Mouse (Mus musculus) midbrain, embryonic 12.5 days (tissue): ENCODE results near the gene Celsr1. TPM values are rescaled to one million over a fixed set of nuclear protein-coding genes. Genes with fewer than 3 reads are reported as not detected.

Source experiments
- ATAC-seq: fragments of 200-750 bp; cut with Nextera tagmentation; 2 replicates; pipeline ENCODE4 v1.8.0; 2017; ENCODE audit warnings: low read depth, moderate TSS enrichment, moderate library complexity; ENCODE audit not compliant: low FRiP score
- H3K27ac ChIP-seq: fragments of 300-500 bp; sonication (generic); replicated peaks from 2 replicates; pipeline ENCODE4 v1.5.1; 2016; ENCODE audit warnings: mild to moderate bottlenecking
- H3K27me3 ChIP-seq: fragments of 300-500 bp; sonication (generic); 2 replicates; pipeline ENCODE4 v1.6.1; 2016; ENCODE audit warnings: mild to moderate bottlenecking
- H3K36me3 ChIP-seq: fragments of 300-500 bp; sonication (generic); 2 replicates; pipeline ENCODE4 v1.6.1; 2016
- H3K4me1 ChIP-seq: fragments of 300-500 bp; sonication (generic); 2 replicates; pipeline ENCODE4 v1.6.1; 2016
- H3K4me2 ChIP-seq: fragments of 300-500 bp; sonication (generic); replicated peaks from 2 replicates; pipeline ENCODE4 v1.6.1; 2016; ENCODE audit warnings: mild to moderate bottlenecking, moderate library complexity
- H3K4me3 ChIP-seq: fragments of 300-500 bp; sonication (generic); 2 replicates; pipeline ENCODE4 v1.5.1; 2016; ENCODE audit warnings: mild to moderate bottlenecking
- H3K9ac ChIP-seq: fragments of 300-500 bp; sonication (generic); replicated peaks from 2 replicates; pipeline ENCODE4 v1.6.1; 2016; ENCODE audit warnings: mild to moderate bottlenecking, moderate library complexity
- H3K9me3 ChIP-seq: fragments of 300-500 bp; sonication (generic); 2 replicates; pipeline ENCODE4 v1.6.1; 2016; ENCODE audit warnings: mild to moderate bottlenecking
- WGBS: fragments of 180-500 bp; shearing (Covaris S2); methylation state at CpG from one replicate; pipeline ENCODE4 v1.1.7; 2016; 5-methylcytosine and 5-hydroxymethylcytosine counted together
- polyA plus RNA-seq: library from polyadenylated mRNA; unstranded; fragments of >200 nt; fragmentation: Nextera tagmentation; extraction: Ambion mirVana; gene quantifications from 2 replicates; pipeline ENCODE4 v1.2.1, GENCODE M21; 2016

Gene Celsr1
- polyA plus RNA-seq, 1 experiment from 2014 or later: 3.4 TPM

DNA sequence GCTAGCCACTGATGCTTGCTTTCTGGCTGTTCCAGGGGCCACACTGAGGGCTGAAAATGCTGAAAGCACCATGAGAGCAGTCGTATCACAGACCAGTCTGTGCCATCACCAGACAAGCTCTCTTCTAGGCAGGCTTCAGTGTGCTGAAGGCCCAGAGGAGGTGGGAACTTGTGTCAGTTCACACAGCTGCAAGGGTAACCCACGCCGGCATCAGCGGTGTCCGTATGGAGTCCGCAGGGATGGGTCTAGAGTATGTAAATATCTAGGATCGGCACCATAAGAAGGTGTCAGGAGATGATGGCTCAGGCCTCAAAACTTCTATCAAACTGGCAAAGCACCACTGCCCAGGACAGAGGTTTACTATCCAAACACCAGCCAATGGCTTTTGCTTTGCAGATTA lies 64.3 kb downstream of the Celsr1 start:
- H3K4me1 ChIP-seq: peaks cover 34% of the 10 kb centered on the region
- no peak overlapping the region for H3K27ac ChIP-seq
- no peaks in the 10 kb centered on the region for H3K9me3 ChIP-seq
- WGBS: 89% methylated on average over 7 of the region's 7 CpGs
- no peak overlapping the region for H3K4me2 ChIP-seq
- no peaks in the 10 kb centered on the region for H3K27me3 ChIP-seq
- no peak overlapping the region for H3K4me3 ChIP-seq
- no peak for ATAC-seq
- no peaks in the 10 kb centered on the region for H3K36me3 ChIP-seq
- H3K9ac ChIP-seq: no peak overlapping the region

DNA sequence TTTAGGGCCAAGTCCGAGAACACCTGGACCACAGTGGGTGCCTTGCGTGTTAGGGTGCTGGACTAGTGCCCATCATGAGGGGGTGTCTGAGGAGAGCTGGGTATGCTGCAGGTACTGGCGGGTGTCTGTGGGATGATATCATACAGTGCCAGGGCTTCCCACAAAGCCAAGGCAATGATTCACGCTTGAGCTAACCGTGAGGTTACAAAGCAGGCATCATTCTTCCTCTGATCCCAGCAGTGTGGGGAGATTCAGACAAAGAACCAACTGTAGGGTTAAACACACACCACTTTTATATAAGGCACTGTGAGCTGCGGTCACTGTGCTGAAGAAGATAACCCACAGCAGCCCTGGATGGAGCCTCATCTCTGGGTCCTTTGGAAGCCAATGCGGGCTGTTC lies 67.5 kb downstream of the Celsr1 start:
- 0 out of 2 replicates have a peak, but pooled peaks cover 5% of the 10 kb centered on the region for H3K36me3 ChIP-seq
- WGBS: 96% methylated on average over 7 of the region's 7 CpGs
- no peaks in the 10 kb centered on the region for H3K9me3 ChIP-seq
- H3K27me3 ChIP-seq: no peaks in the 10 kb centered on the region
- H3K27ac ChIP-seq: no peak overlapping the region
- no peak overlapping the region for H3K4me2 ChIP-seq
- no peak overlapping the region for H3K4me3 ChIP-seq
- H3K4me1 ChIP-seq: peaks cover 17% of the 10 kb centered on the region; the same call in 1 of the 2 replicates
- ATAC-seq: no peak
- H3K9ac ChIP-seq: no peak overlapping the region

DNA sequence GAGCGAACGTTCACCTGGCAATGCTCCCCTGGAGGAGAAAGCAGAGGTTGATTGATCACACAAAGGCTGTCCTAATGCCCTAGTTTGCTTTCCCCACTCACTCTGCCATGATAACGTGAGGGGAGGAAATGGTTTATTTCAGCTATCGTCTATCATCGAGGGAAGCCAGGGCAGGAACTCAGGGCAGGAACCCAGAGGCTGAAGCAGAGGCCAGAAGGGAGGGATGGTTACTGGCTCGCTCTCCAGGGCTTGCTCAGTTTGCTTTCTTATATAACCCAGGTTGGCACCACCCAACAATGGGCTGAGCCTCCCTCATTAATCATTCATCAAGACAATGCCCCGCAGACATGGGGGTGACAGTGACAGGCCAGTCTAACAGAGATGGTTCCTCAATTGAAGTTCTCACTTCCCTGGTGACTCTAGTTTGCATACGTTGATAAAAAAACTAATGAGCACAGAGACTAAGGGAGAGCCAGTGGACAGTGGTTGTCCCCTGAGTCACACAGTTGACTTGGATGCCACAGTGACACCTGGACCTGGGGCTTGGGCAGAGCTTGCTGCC lies 70.2 kb downstream of the Celsr1 start:
- ATAC-seq: no peak
- H3K4me3 ChIP-seq: no peak overlapping the region
- no peak overlapping the region for H3K4me2 ChIP-seq
- no peaks in the 10 kb centered on the region for H3K9me3 ChIP-seq
- no peak overlapping the region for H3K9ac ChIP-seq
- 86% methylated on average over 8 of the region's 8 CpGs for WGBS
- peaks cover 9% of the 10 kb centered on the region; the same call in 1 of the 2 replicates for H3K4me1 ChIP-seq
- peaks cover 10% of the 10 kb centered on the region for H3K36me3 ChIP-seq
- H3K27me3 ChIP-seq: no peaks in the 10 kb centered on the region
- no peak overlapping the region for H3K27ac ChIP-seq

DNA sequence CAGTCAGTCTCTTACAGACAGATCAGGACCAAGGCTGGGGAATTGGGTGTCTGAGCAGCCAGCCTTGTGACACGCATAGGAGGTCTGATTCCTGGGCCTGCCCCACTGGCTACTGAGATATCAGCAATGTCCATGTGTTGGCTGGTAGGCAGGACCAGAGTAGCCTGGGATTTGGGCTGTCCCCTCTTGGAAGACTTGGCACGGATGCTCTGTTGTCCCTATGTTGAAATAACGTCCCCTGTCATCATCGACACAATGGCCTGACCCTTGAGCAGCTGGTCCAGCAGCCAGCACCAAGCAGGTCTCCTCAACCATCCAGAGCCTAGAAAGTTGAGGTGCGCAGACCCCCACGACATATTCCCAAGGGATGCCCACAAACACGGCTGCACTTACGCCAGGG lies 70.9 kb downstream of the Celsr1 start:
- Histone ChIP-seq H3K36me3 (peaks cover 14% of the 10 kb centered on the region), H3K4me3 (no peak overlapping the region)
- 90% methylated on average over 8 of the region's 8 CpGs for WGBS

DNA sequence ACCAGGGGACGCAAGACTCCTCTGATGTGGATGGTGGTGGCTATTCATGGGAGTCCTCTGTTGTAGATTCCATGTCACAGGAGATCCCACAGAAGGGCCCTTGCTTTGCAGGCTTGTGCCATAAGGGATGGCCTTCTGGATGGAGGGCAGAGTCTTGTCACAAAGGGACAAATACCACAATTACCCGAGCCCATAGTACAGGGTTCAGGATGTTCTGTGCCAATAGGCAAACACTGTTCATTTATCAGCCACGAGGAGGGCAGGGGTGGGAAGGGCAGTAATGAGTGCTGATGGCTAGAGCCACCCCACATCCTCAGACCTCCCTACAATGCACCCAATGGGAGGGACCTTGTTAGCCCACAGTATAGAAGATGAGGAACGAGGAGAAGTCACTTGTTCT lies 71.9 kb downstream of the Celsr1 start:
- Histone ChIP-seq H3K27ac (no peak overlapping the region), H3K27me3 (no peaks in the 10 kb centered on the region), H3K4me2 (no peak overlapping the region), H3K36me3 (peaks cover 18% of the 10 kb centered on the region), H3K4me1 (peaks cover 9% of the 10 kb centered on the region; the same call in 1 of the 2 replicates), H3K9ac (no peak overlapping the region), H3K9me3 (no peaks in the 10 kb centered on the region), H3K4me3 (no peak overlapping the region)
- no peak for ATAC-seq
- 86% methylated on average over 4 of the region's 4 CpGs for WGBS

More for the DNA sequence above, 70.9 kb downstream of the Celsr1 start:
- H3K27ac ChIP-seq: no peak overlapping the region
- H3K4me2 ChIP-seq: no peak overlapping the region
- peaks cover 9% of the 10 kb centered on the region; the same call in 1 of the 2 replicates for H3K4me1 ChIP-seq
- H3K27me3 ChIP-seq: no peaks in the 10 kb centered on the region
- ATAC-seq: no peak
- H3K9ac ChIP-seq: no peak overlapping the region
- H3K9me3 ChIP-seq: no peaks in the 10 kb centered on the region

DNA sequence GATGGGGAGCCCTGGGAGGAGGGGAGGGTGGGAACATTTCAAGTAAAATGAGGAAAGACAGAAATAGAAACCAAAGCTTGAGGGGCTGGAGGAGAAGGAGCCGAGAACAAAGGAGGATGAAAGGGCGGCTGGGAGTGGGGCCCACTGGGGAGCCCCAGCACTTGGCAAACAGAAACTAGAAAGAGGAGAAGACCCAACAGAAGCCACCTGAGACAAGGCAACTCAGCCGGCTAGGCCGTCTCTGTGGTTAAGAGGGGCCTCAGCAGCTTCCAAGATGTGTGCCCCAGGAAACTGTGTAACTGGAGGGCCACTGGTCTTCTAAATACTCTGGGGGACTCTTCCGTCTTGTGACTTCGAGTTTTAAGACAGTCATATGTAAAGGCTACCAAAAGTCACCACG lies 72.4 kb downstream of the Celsr1 start:
- no peak overlapping the region for H3K27ac ChIP-seq
- H3K4me3 ChIP-seq: no peak overlapping the region
- no peak overlapping the region for H3K4me2 ChIP-seq
- H3K36me3 ChIP-seq: peaks cover 18% of the 10 kb centered on the region
- no peaks in the 10 kb centered on the region for H3K27me3 ChIP-seq
- no peak overlapping the region for H3K9ac ChIP-seq
- 77% methylated on average over 7 of the region's 7 CpGs for WGBS
- peaks cover 6% of the 10 kb centered on the region; the same call in 1 of the 2 replicates for H3K4me1 ChIP-seq
- H3K9me3 ChIP-seq: no peaks in the 10 kb centered on the region
- ATAC-seq: no peak

DNA sequence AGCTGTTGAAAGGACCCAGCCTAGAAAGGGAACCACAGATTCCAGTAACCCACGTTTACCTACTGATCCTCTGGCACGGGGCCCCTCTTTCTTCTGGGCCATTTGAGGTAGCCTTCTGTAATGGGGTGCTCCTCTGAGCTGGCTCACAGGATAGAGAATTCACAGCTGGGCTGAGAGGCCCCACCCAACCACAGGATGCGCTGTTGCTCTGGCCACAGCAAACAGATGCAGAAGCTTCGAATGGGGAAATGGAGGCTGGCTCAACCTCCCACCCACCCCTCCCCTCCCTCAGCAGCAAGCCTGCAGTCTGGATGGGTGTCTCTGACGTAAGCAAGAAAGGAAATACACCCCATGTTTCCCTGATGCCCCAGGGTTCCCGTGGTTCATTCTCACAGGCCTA lies 77.4 kb downstream of the Celsr1 start:
- ATAC-seq: no peak
- 78% methylated on average over 6 of the region's 6 CpGs for WGBS
- H3K4me1 ChIP-seq: 0 out of 2 replicates have a peak, but pooled peaks cover 5% of the 10 kb centered on the region
- peaks cover 13% of the 10 kb centered on the region for H3K36me3 ChIP-seq
- no peak overlapping the region for H3K4me2 ChIP-seq
- no peaks in the 10 kb centered on the region for H3K27me3 ChIP-seq
- no peak overlapping the region for H3K27ac ChIP-seq
- H3K4me3 ChIP-seq: no peak overlapping the region
- no peak overlapping the region for H3K9ac ChIP-seq
- no peaks in the 10 kb centered on the region for H3K9me3 ChIP-seq

DNA sequence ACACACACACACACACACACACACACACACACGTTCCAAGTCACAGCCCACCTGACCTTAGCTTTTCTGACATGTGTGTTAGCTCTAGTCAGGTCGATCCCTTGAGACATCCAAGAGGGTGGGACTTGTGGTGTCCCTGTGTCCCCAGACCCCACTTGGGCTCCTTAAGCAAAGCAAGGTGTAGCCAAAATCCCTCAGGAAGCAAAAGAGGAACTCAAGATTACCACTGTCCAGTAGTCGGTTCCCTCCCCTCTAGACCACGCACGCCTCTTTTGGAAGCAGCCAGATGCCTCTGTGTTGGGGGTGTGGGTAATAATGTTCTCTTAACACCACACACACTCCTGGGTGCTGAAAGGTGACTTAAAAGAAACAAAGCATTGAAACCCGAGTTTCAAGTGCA lies 80.1 kb downstream of the Celsr1 start:
- Histone ChIP-seq H3K4me2 (no peak overlapping the region), H3K9me3 (no peaks in the 10 kb centered on the region), H3K27ac (no peak overlapping the region), H3K9ac (no peak overlapping the region), H3K27me3 (no peaks in the 10 kb centered on the region), H3K4me3 (no peak overlapping the region), H3K36me3 (peaks cover 9% of the 10 kb centered on the region; the same call in 1 of the 2 replicates), H3K4me1 (peaks cover 13% of the 10 kb centered on the region)
- no peak for ATAC-seq
- 92% methylated on average over 6 of the region's 6 CpGs for WGBS

DNA sequence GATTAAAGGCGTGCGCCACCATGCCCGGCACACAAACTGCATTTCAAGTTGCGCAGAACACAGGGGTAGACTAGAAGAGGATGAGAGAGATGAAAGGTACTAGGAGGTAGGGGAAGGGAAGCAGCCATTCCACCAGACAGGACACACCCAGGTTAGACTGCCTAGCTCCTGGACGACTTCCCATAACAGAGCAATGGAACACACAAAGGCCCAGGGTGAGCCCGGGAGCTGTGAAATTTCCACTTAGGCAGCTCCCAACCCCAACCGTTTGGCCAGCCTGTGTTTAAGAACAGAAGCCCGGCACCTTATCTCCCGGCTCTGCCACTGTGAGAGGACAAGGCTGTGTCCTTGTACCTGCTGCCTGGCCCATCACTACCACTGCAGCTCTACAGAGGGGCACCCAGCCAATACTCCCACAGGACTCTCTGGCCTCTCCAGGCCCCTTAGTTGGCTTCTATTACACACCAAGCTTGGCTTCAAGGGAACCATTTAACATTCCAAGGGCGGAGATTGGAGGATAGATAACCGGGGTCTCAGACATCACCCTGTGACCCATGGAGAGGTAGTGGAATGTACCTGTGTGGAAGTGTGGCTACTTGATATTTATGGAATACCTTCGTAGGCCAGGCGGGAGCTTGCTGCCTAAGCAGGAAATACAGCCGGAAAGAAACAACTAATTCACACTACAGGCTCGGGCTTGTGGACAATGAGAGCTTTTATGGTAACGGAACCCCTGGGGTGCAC lies 84.0 kb downstream of the Celsr1 start:
- no peak for ATAC-seq
- 75% methylated on average over 16 of the region's 16 CpGs for whole genome bisulfite sequencing
- H3K4me1 ChIP-seq: peaks cover 26% of the 10 kb centered on the region
- H3K4me2 ChIP-seq: no peak overlapping the region
- H3K9me3 ChIP-seq: no peaks in the 10 kb centered on the region
- H3K9ac ChIP-seq: no peak overlapping the region
- H3K4me3 ChIP-seq: no peak overlapping the region
- H3K27me3 ChIP-seq: no peaks in the 10 kb centered on the region
- no peaks in the 10 kb centered on the region; the same call in 1 of the 2 replicates for H3K36me3 ChIP-seq
- H3K27ac ChIP-seq: no peak overlapping the region

DNA sequence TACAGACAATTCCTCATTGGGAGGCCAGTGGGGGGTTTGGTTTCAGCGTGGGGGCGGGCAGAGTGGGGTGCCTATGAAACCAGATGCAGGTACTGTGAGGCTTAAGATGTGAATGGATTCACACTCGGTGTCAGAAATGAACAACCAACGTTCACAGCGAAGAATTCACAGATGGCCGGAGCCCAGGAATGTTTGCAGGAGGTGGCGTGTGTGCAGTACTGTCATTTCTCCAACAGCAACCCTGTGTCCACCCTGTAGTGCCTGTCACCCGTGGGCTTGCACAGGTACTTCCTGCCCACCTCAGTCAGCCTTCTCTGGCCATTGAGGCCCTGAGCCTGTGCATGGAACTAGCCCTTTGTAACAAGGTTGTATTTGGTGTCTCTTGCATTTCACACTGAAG lies 85.6 kb downstream of the Celsr1 start:
- peak overlapping the region; percentile 20 for H3K4me2 ChIP-seq
- no peaks in the 10 kb centered on the region for H3K9me3 ChIP-seq
- H3K27me3 ChIP-seq: no peaks in the 10 kb centered on the region
- peaks cover 26% of the 10 kb centered on the region for H3K4me1 ChIP-seq
- H3K4me3 ChIP-seq: no peak overlapping the region
- H3K27ac ChIP-seq: peak overlapping the region; percentile 5; the same call in 1 of the 2 replicates
- no peaks in the 10 kb centered on the region for H3K36me3 ChIP-seq
- no peak overlapping the region for H3K9ac ChIP-seq
- ATAC-seq: peak; percentile 30; the same call in 1 of the 2 replicates
- 24% methylated on average over 8 of the region's 8 CpGs for WGBS

DNA sequence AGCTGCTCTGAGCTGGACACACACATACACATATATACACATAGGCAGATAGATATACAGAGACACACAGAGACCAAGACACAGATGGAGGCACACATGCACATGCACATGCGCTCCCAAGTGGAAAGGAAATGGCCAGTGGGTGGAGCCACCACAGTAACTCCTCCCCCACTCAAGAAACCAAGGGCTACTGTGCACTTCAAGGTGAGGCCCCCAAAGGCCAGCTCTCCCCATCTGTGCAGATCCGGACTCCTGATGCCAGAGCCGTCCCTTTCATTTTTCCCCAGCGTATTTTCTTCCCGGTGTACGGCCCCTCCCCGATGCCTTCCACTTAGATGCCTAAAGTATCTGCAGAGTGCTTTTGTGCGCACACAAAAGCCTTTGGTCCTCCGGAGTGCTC lies 86.0 kb downstream of the Celsr1 start:
- H3K4me3 ChIP-seq: no peak overlapping the region
- no peaks in the 10 kb centered on the region for H3K27me3 ChIP-seq
- H3K27ac ChIP-seq: peak overlapping the region; percentile 5
- peak; percentile 56 for ATAC-seq
- H3K9ac ChIP-seq: no peak overlapping the region
- 13% methylated on average over 9 of the region's 9 CpGs for WGBS
- peaks cover 26% of the 10 kb centered on the region for H3K4me1 ChIP-seq
- no peaks in the 10 kb centered on the region for H3K36me3 ChIP-seq
- H3K4me2 ChIP-seq: peak overlapping the region; percentile 20
- no peaks in the 10 kb centered on the region for H3K9me3 ChIP-seq

DNA sequence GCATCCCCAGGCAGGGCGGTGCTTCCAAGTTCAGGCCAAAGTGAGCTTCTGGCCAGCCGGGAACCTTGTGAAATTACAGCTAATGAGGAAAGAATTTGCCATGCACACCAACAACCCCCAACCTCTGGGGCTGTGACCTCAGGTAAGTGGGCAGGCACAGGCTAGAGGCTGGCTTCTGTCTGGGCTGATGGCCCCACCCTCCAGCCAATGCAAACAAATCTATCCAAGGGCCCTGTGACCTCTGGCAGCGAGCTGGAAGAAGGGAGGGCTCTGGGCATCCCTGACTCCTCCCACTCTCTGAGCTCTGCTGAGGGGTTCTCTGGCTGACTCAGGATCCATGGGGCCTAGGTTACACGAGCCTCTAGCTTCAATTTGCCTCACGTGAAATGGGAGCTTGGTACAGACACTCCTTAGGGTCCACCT lies 97.9 kb downstream of the Celsr1 start:
- no peak overlapping the region for H3K9ac ChIP-seq
- no peak overlapping the region for H3K27ac ChIP-seq
- no peak overlapping the region for H3K4me3 ChIP-seq
- H3K36me3 ChIP-seq: no peaks in the 10 kb centered on the region
- peaks cover 5% of the 10 kb centered on the region; the same call in 1 of the 2 replicates for H3K4me1 ChIP-seq
- H3K27me3 ChIP-seq: no peaks in the 10 kb centered on the region
- no peaks in the 10 kb centered on the region for H3K9me3 ChIP-seq
- no peak for ATAC-seq
- WGBS: 38% methylated on average over 5 of the region's 5 CpGs
- H3K4me2 ChIP-seq: no peak overlapping the region
